Mouse (Mus musculus) spleen, postnatal 10 days (tissue): ENCODE measurements around the gene Omd.
A peak's percentile ranks its signal among the peaks of the same experiment; 100 is the strongest.
"Not testable (repeated sequence)": the region's sequence is repeated elsewhere in the genome, so short reads cannot be mapped to it uniquely, and the experiment has no call there.

Source experiments
- DNase-seq, 2 experiments: peaks; one replicate each; pipeline ENCODE4 v3.0.0; 2021 to 2022; ENCODE audit warnings: low spot score in 2 of 2

The Omd gene

GRCm38 (mm10) chr13:49581541-49582530, at the start of gene Omd:
Gene Omd, plus strand, starts transcription at chr13:49582462.
- no peak for DNase-seq

GRCm38 (mm10) chr13:49536946-49537345, 45.3 kb upstream of the Omd start:
- no peak for DNase-seq

- no peak for DNase-seq
Observed at GRCm38 (mm10) chr13:49538693-49539092, 43.6 kb upstream of the Omd start.

DNA sequence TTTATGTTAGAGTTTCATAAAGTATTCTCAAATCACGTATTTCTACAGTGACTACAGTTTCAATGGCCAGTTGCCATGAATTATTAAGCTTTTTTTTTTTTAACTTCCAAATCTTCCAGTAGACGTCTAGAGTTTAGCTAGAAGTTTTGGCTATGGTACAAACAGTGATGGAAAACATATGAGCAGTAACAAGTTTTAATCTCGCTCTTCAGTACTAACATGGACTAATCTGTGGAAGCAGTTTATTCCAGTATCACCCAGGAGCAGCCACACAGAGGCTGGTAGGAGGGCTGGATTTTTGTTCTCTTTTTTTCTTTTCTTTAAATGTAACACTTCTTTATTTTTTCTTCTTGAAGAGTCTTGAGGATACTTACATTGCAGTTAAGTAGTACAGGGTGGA, 38.0 kb upstream of the Omd start, which contains the start of gene Aspn:
Gene Aspn (plus strand): TSS at position 165 of the 400 bp plus-strand sequence.
- no peak for DNase-seq

- no peak for DNase-seq
Observed at GRCm38 (mm10) chr13:49545646-49546045, 36.6 kb upstream of the Omd start.

DNA sequence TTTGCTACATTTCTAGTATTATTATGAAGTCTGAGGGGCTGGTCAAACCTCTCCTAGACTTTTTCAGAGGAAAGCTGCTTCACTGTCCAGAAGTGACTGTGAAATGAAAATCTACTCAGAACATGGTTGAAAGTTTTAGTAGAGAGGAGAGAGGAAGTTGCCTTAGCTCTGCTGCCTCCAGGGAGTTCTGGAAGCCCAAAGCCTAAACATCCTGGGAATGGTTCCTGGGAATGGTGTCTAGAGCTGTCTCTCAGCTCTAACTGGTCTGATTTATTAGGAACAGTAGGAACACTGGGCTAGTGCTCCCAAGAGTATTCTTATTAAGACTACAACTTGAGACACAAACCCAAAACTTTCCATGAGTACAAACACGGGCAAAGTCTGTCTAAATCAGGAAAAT, 35.7 kb upstream of the Omd start:
- no peak for DNase-seq

- DNase-seq = no peak
Observed at GRCm38 (mm10) chr13:49547563-49548150, 34.6 kb upstream of the Omd start.

GRCm38 (mm10) chr13:49549616-49550015, 32.6 kb upstream of the Omd start:
- DNase-seq = no peak

DNA sequence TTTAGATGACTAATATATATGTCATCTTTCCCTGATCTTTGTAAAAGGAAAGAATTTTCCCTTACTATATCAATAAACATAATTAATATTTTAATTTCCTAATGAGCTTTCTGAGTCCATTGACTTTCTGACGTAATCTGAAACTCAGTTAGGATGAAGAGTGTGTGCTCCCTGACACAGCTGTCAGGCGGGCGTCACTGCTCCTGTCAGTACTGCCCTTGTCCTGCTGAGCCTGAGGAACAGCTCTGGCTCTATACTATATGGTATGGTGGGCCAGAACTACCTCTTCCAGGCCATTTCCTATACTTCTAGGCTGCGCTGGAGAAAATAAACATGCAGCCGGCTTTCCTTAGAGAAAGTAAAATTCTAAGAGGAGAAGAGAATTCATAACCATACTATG, 27.7 kb upstream of the Omd start:
- DNase-seq = no peak

GRCm38 (mm10) chr13:49556203-49556602, 26.1 kb upstream of the Omd start:
- DNase-seq = no peak

- DNase-seq = no peak
Observed at GRCm38 (mm10) chr13:49556924-49557323, 25.3 kb upstream of the Omd start.

DNA sequence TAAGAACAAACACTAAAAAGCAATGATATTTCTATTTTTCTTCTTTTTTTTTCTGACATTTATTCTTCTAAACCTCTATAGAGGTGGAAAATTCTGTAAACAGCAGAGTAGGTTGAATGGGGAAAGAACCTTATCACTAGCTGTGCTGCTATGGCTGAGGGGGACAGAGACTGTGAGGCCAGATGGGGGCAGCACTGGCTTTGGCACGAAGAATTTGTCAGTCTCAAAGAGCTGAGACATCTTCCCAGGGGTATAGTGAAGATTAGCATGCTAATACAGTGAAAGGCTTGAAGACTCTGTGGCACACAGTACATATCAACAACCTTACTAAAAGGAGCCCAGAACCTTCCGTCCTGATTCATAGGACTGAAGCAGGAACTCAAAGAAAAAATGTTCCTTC, 23.1 kb upstream of the Omd start:
- peak in 1 of 2 experiments; percentile 49 for DNase-seq

DNA sequence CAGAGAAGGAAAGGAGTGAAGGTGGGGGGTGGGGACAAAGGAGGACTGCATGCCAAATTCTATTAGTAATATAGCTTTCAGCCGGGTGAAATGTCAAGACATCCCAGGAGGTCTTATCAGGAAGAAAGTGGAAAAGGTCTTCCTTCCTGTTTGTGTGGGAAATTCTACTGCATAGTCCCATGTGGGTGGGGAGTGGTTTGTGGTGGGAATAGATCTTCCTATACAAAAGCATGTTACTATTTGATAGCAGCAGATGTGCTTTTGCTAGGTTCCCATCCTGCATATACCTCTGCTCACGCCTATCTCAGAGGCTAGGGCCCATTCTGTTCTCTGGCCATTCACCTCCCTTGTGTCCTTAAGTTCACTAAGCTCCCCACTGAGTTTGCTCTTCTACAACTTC, 21.4 kb upstream of the Omd start:
- no peak for DNase-seq

- no peak for DNase-seq
Observed at GRCm38 (mm10) chr13:49564347-49564746, 17.9 kb upstream of the Omd start.

GRCm38 (mm10) chr13:49570371-49570770, 11.9 kb upstream of the Omd start:
- DNase-seq = no peak

DNA sequence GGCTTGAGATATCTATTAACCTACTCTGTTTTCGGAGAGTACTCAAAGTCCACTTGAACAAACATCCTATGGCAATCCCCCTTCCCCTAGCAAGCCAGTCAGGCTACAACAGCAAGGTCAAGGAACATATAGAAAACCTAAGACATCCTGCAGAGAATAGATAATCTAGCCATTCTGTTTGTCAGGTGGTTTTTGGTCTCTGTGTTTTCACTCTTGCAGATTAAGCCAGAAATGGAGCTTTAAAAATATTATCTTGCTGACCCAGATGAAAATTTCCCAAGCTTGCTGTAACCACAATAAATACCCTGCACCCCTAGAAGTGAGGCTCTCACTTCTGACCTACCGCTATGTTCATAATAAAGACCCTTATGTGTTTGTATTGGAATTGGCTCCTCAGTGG, 10.8 kb upstream of the Omd start:
- DNase-seq = no peak

- no peak for DNase-seq
Observed at GRCm38 (mm10) chr13:49583859-49584258, 1.6 kb downstream of the Omd start.

- no peak for DNase-seq
Observed at GRCm38 (mm10) chr13:49584307-49585005, 2.2 kb downstream of the Omd start.

DNA sequence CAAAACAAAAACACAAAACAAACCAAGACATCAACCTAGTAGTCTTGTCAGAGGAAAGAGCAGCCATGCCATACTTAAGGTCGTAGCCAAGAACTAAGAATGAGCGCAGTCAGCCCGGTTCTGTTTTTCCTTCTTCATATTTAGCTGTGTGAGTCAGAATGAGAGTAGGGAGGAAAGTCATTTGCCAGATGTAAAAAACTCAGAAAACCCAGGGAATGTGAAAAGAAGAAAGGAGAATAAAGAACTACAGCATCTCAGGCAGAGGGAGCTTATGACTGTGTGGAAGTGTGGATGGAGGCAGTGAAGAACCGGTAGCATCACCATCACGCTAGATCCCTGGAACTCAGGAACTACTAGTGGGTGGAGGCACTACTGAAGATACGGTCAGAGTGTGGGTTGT, 3.8 kb downstream of the Omd start:
- no peak for DNase-seq

DNA sequence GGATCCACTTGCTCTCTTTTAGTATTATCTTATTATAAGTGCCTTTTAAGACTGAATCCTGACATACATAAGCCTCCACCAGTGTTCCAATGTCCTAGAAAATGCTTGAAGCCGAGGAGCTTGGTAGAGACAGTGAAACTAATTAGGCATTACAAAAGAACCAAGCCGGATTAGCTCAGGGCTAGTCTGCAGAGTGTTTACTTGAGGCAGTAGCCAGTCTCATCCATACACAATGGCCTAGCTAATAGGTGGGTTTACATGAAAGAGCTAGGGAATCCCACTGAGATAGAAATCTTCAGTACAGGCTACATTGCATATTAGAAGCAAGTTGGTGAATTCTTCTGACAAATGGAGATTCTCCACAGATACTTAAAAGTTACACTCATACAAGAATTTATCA, 20.3 kb downstream of the Omd start:
- not testable (repeated sequence) for DNase-seq

DNA sequence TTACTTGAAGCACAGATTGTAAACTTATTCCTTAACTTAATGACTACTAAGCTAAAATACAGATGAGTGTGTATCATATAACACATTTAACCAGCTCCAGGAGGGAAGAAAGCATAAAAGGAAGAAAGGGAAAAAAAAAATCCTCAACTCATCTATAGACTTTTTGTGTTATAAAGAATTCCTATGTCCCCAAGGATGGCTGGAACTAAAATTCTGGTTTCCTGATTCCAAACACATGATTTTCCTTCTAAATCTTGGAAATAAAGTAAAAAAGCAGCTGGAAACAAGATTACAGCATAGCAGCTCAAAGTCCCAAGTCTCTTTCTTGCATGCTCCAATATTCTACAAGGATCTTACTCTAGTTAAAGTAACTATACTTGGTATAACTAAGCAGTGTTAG, 21.3 kb downstream of the Omd start:
- DNase-seq = no peak

GRCm38 (mm10) chr13:49607714-49608113, 25.5 kb downstream of the Omd start, which contains the start of gene Ogn:
Gene Ogn, plus strand, starts transcription at chr13:49608046.
- DNase-seq = no peak
